Mouse (Mus musculus) liver, adult 2 months (tissue): ENCODE measurements around the gene Kcnc4.

Experiments used
- CTCF ChIP-seq: fragments of 200-500 bp; IDR thresholded peaks from 2 replicates; pipeline ENCODE4 v1.5.1; 2011; ENCODE audit warnings: low read depth, low read length, control low read depth
- POLR2A ChIP-seq: fragments of 200-500 bp; IDR thresholded peaks from 2 replicates; pipeline ENCODE4 v1.6.1; 2011; ENCODE audit warnings: low read length, control low read depth; ENCODE audit not compliant: insufficient read depth; ENCODE audit errors: extremely low read depth

- TF ChIP-seq CTCF (no peak), POLR2A (no peak)
Observed at GRCm38 (mm10) chr3:107433614-107434013, 25.7 kb downstream of the Kcnc4 start.
